Mouse (Mus musculus) midbrain, embryonic 10.5 days (tissue): ENCODE data around the gene Hdac9. TPM values are rescaled to one million over a fixed set of nuclear protein-coding genes. Genes with fewer than 3 reads are reported as not detected.

Experiments
- DNase-seq: peaks from one replicate; pipeline ENCODE4 v3.0.0-alpha.2; 2017; ENCODE audit warnings: low spot score
- H3K27ac ChIP-seq: fragments of 300-500 bp; sonication (generic); replicated peaks from 2 replicates; pipeline ENCODE4 v1.5.1; 2016; ENCODE audit warnings: mild to moderate bottlenecking
- H3K27me3 ChIP-seq: fragments of 300-500 bp; sonication (generic); 2 replicates; pipeline ENCODE4 v1.6.1; 2016; ENCODE audit warnings: low read depth, mild to moderate bottlenecking; ENCODE audit not compliant: poor library complexity, severe bottlenecking
- H3K36me3 ChIP-seq: fragments of 300-500 bp; sonication (generic); 2 replicates; pipeline ENCODE4 v1.6.1; 2016; ENCODE audit warnings: mild to moderate bottlenecking, moderate library complexity
- H3K4me1 ChIP-seq: fragments of 300-500 bp; sonication (generic); 2 replicates; pipeline ENCODE4 v1.6.1; 2016
- H3K4me3 ChIP-seq: fragments of 300-500 bp; sonication (generic); 2 replicates; pipeline ENCODE4 v1.5.1; 2016; ENCODE audit warnings: mild to moderate bottlenecking, moderate library complexity
- H3K9me3 ChIP-seq: fragments of 300-500 bp; sonication (generic); replicated peaks from 2 replicates; pipeline ENCODE4 v1.6.1; 2016; ENCODE audit warnings: mild to moderate bottlenecking
- WGBS: fragments of 180-500 bp; shearing (Covaris S2); methylation state at CpG from one replicate; pipeline ENCODE4 v1.1.7; 2016; 5-methylcytosine and 5-hydroxymethylcytosine counted together
- polyA plus RNA-seq: library from polyadenylated mRNA; unstranded; fragments of >200 nt; fragmentation: Nextera tagmentation; extraction: Ambion mirVana; gene quantifications from 2 replicates; pipeline ENCODE4 v1.2.1, GENCODE M21; 2016

Hdac9 gene
- polyA plus RNA-seq, 1 experiment from 2014 or later, result 7.9 TPM

DNA sequence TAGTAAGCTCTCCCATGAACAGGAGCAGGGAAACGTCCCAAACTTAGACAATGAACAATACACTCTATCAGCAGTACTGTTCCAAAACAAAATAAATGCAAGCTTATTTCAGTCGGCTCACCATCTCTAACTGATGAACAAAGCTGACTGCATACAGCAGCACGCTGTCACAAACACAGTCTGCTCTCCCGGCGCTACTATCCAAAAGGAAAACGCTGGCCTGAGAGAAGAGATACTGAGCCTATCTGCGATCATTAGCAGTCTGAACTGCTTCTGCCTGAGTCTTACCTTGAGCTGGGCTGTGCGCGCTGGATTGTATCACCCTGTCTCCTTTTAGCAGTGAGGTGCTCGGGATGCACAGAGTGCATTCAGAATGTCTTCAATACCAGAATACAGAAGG is 299.1 kb downstream of the Hdac9 start:
- no peaks in the 10 kb centered on the region for H3K36me3 ChIP-seq
- H3K9me3 ChIP-seq, result no peaks in the 10 kb centered on the region
- DNase-seq, result no peak
- no peak overlapping the region for H3K4me3 ChIP-seq
- no peaks in the 10 kb centered on the region for H3K4me1 ChIP-seq
- no peaks in the 10 kb centered on the region for H3K27me3 ChIP-seq
- no peak overlapping the region for H3K27ac ChIP-seq
- 87% methylated on average over 10 of the region's 10 CpGs for WGBS

- Histone ChIP-seq H3K9me3 (no peaks in the 10 kb centered on the region), H3K27me3 (no peaks in the 10 kb centered on the region), H3K4me3 (no peak overlapping the region), H3K27ac (no peak overlapping the region), H3K36me3 (no peaks in the 10 kb centered on the region), H3K4me1 (no peaks in the 10 kb centered on the region)
- DNase-seq, result no peak
- WGBS, result 86% methylated on average over 5 of the region's 5 CpGs
These were observed 302.1 kb downstream of the Hdac9 start for GRCm38 (mm10) chr12:34614796-34615195.

- H3K4me3 ChIP-seq, result no peak overlapping the region
- H3K4me1 ChIP-seq, result no peaks in the 10 kb centered on the region
- H3K27ac ChIP-seq, result no peak overlapping the region
- 91% methylated on average over 3 of the region's 3 CpGs for WGBS
- H3K9me3 ChIP-seq, result no peaks in the 10 kb centered on the region
- no peaks in the 10 kb centered on the region for H3K27me3 ChIP-seq
- no peaks in the 10 kb centered on the region for H3K36me3 ChIP-seq
- no peak for DNase-seq
These were observed 304.4 kb downstream of the Hdac9 start for GRCm38 (mm10) chr12:34612511-34612910.

DNA sequence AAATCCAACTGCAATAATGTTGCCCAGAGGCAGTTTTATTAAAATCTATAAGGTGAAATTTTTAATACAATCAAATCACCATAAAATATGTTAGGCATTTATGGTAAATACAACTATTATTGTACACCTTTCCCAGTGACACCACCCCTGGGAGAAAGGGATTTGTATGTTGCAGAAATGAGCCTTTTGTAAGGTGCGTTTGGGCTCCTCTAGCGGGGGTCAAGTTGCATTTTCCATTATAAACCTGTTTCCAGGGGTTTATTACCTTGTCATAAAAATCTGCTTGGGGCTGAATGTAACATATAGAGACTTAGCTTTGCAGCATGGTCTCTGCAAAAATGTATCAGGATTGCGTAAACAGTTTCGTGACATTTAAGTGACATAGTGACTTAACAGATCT is 312.4 kb downstream of the Hdac9 start:
- WGBS, result 93% methylated on average over 4 of the region's 4 CpGs
- Histone ChIP-seq H3K27ac (no peak overlapping the region), H3K4me1 (no peaks in the 10 kb centered on the region), H3K27me3 (no peaks in the 10 kb centered on the region), H3K9me3 (no peaks in the 10 kb centered on the region), H3K36me3 (no peaks in the 10 kb centered on the region), H3K4me3 (no peak overlapping the region)
- no peak for DNase-seq

DNA sequence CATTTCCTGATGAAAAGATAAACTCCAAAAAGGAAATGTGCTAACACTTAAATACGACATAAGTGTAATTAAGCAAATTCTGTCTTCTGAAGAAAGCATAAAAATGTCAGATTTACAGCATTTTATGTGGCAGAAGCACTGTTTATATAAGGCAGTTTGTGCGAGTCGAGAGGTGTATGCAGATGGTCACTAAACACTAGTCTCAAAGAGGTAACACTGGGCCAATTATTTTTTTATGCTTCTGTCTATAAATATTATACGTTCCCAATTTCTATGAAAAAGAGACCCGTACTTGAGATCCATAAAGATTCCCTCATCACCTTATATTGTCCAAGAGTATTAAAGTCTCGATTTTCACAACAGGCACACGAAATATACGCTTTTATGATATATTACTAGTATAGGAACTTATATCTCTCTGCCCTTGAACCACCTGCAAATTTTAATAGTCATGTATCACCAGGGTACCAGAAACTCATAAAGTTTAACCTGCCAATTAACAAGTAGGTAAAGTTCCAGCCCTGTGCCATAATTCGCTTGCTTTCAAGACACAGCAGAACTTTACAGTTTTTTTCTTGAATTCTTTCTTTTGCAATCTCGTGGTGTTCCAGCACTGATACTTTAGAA is 322.6 kb downstream of the Hdac9 start:
- Histone ChIP-seq H3K4me1 (no peaks in the 10 kb centered on the region), H3K9me3 (no peaks in the 10 kb centered on the region), H3K27me3 (no peaks in the 10 kb centered on the region), H3K4me3 (no peak overlapping the region), H3K27ac (no peak overlapping the region), H3K36me3 (no peaks in the 10 kb centered on the region)
- WGBS, result 90% methylated on average over 10 of the region's 10 CpGs
- DNase-seq, result no peak

DNA sequence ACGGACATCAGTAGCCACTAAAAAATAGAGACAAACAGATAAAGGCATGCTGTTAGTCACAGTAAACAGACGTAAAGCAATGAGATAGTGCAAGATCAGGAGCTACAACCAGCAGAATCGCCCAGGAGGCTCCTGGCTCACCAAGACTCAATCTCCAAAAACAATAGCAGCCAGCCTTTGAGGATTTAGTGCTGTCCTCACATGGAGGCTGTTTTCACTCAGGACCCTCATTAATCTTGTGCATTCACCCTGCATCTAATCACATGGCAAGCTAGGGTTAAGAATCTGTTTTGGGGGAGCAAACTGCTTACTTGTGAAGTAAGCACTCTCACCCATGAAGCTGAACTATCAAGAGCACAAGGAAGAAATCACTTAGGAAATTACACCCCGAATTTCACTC is 329.7 kb downstream of the Hdac9 start:
- DNase-seq, result no peak
- no peaks in the 10 kb centered on the region for H3K9me3 ChIP-seq
- 45% methylated on average over 4 of the region's 4 CpGs for WGBS
- H3K27ac ChIP-seq, result no peak overlapping the region
- peaks cover 6% of the 10 kb centered on the region for H3K4me1 ChIP-seq
- no peaks in the 10 kb centered on the region for H3K36me3 ChIP-seq
- no peak overlapping the region for H3K4me3 ChIP-seq
- no peaks in the 10 kb centered on the region for H3K27me3 ChIP-seq

- no peak for DNase-seq
- Histone ChIP-seq H3K27ac (no peak overlapping the region), H3K27me3 (no peaks in the 10 kb centered on the region), H3K9me3 (no peaks in the 10 kb centered on the region), H3K4me3 (no peak overlapping the region), H3K4me1 (peaks cover 6% of the 10 kb centered on the region), H3K36me3 (no peaks in the 10 kb centered on the region)
- whole genome bisulfite sequencing, result 90% methylated on average over 4 of the region's 4 CpGs
These were observed 334.4 kb downstream of the Hdac9 start for GRCm38 (mm10) chr12:34582522-34582921.

DNA sequence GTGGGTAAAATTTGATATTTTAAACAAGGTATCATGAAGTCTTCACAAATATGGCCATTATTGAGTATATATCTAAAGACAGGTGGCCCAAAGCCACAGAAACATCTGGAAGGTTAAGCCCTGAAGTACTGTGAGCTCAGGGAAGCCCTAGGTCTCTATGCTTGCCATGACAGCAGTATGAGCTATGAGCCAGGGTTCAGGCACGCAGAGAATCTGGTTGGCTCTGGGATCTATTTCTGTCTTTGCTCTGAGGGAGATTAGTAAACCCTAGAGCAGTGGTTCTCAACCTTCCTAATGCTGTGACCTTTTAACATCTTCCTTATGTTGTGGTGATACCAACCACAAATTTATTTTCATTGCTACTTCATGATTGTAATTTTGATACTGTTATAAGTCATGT is 337.7 kb downstream of the Hdac9 start:
- Histone ChIP-seq H3K4me1 (no peaks in the 10 kb centered on the region), H3K9me3 (no peaks in the 10 kb centered on the region), H3K27ac (no peak overlapping the region), H3K27me3 (no peaks in the 10 kb centered on the region), H3K36me3 (no peaks in the 10 kb centered on the region), H3K4me3 (no peak overlapping the region)
- 82% methylated on average over 1 of the region's 1 CpGs for WGBS
- no peak for DNase-seq

DNA sequence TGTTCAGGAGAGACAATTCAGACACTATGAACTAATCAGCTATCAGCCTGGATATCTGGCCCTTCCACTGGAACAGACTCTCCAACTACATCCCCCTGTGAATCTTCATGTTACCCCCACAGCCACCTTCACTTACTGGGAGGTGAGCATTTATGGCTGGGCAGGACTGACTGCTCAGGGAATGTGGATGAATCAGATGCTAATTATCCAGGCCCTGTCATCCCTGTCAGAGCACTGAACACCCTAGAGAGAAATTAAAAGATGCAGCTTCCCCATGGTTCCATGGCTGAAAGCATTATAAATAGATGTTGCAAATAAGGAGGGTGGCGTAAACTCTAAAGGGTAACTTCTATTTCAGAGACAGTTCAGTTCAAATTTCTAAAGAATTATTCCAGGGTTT is 345.8 kb downstream of the Hdac9 start:
- H3K4me1 ChIP-seq, result no peaks in the 10 kb centered on the region
- 91% methylated on average over 1 of the region's 1 CpGs for WGBS
- no peaks in the 10 kb centered on the region for H3K27me3 ChIP-seq
- H3K4me3 ChIP-seq, result no peak overlapping the region
- no peaks in the 10 kb centered on the region for H3K9me3 ChIP-seq
- no peak for DNase-seq
- H3K36me3 ChIP-seq, result no peaks in the 10 kb centered on the region
- H3K27ac ChIP-seq, result no peak overlapping the region

DNA sequence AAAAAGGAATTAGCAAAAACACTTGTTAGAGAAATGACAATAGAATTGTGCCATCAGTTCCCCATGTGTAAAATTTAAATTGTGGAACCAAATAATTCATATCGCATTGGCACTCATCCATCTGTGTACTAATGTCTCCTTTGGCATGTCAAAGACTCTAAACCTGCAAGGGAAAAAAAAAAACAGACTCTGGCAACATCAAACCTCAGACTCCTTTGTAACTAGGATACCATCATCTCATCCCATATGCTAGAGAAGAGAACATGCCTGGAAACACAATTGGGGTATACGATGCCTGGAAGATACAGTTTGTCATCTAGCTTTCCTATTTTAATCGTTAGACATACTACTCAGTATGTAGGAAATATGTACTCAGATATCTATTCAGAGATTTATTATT is 347.4 kb downstream of the Hdac9 start:
- Histone ChIP-seq H3K27me3 (no peaks in the 10 kb centered on the region), H3K4me3 (no peak overlapping the region), H3K27ac (no peak overlapping the region), H3K4me1 (no peaks in the 10 kb centered on the region), H3K9me3 (no peaks in the 10 kb centered on the region), H3K36me3 (no peaks in the 10 kb centered on the region)
- WGBS, result 91% methylated on average over 3 of the region's 3 CpGs
- DNase-seq, result no peak

- H3K36me3 ChIP-seq, result no peaks in the 10 kb centered on the region
- H3K27me3 ChIP-seq, result no peaks in the 10 kb centered on the region
- H3K9me3 ChIP-seq, result no peaks in the 10 kb centered on the region
- H3K27ac ChIP-seq, result no peak overlapping the region
- no peak for DNase-seq
- H3K4me3 ChIP-seq, result no peak overlapping the region
- H3K4me1 ChIP-seq, result no peaks in the 10 kb centered on the region
- WGBS, result 90% methylated on average over 3 of the region's 3 CpGs
These were observed 347.8 kb downstream of the Hdac9 start for GRCm38 (mm10) chr12:34569052-34569451.

DNA sequence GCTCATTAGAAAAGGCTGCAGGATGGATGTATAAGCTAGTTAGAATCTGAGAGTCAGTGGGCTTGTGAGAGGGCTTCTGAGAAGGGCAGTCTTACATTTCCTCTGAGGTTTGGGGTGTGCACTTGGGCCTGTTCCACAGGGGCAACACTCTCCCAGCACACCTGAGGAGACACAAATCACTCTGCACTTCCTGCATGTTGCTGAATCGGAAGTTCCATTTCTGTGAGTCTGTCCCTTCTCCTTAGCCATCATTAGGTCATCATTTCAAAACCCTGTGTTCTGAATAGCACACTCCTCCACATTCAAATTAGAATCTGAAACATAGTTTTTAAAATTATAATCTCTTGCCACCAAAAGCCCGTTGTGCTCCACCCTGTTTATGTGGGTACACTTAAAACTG is 354.6 kb downstream of the Hdac9 start:
- no peaks in the 10 kb centered on the region for H3K36me3 ChIP-seq
- no peak overlapping the region for H3K4me3 ChIP-seq
- H3K4me1 ChIP-seq, result no peaks in the 10 kb centered on the region
- 90% methylated on average over 2 of the region's 2 CpGs for WGBS
- DNase-seq, result no peak
- no peak overlapping the region for H3K27ac ChIP-seq
- no peaks in the 10 kb centered on the region for H3K9me3 ChIP-seq
- no peaks in the 10 kb centered on the region for H3K27me3 ChIP-seq

GRCm38 (mm10) chr12:34559001-34559400 is 357.9 kb downstream of the Hdac9 start:
- Histone ChIP-seq H3K9me3 (no peaks in the 10 kb centered on the region), H3K36me3 (no peaks in the 10 kb centered on the region), H3K4me1 (no peaks in the 10 kb centered on the region), H3K27me3 (no peaks in the 10 kb centered on the region), H3K27ac (no peak overlapping the region), H3K4me3 (no peak overlapping the region)
- no peak for DNase-seq
- WGBS, result 78% methylated on average over 5 of the region's 5 CpGs

GRCm38 (mm10) chr12:34554803-34555202 is 362.1 kb downstream of the Hdac9 start:
- Histone ChIP-seq H3K27ac (no peak overlapping the region), H3K27me3 (no peaks in the 10 kb centered on the region), H3K4me1 (no peaks in the 10 kb centered on the region), H3K36me3 (no peaks in the 10 kb centered on the region), H3K4me3 (no peak overlapping the region), H3K9me3 (no peaks in the 10 kb centered on the region)
- no peak for DNase-seq
